Mouse (Mus musculus) E14TG2a.4 (cell line): ENCODE results near the gene Hist1h2bj.

ENCODE experiments used
- CTCF ChIP-seq: conservative IDR thresholded peaks from 2 replicates; pipeline ENCODE4 v1.5.1; 2014; ENCODE audit warnings: low read length
- POU5F1 ChIP-seq: IDR thresholded peaks from 2 replicates; pipeline ENCODE4 v1.6.1; 2014; ENCODE audit warnings: low read length, borderline replicate concordance

DNA sequence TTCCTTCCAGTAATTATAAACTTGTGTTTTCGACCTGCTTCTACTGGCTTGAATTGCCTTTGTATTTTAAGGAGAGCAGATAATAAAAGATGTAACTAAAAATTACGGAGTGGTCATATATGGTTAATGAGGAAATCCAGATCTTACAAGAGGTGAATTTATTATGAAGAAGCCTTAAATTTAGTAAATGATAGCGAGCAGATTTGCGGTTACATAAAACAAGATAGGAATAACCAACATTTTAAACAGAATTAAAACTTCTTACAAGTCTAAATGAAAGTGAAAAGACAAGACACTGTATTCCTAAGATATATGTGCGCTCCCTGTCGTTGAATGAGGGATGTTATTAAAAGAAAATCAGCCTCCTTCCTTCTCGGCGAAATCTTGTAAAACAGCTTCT lies 48.1 kb upstream of the Hist1h2bj start:
- TF ChIP-seq CTCF (no peak), POU5F1 (no peak)
